Mouse (Mus musculus) liver, embryonic 14.5 days (tissue): ENCODE measurements around the gene Tmem108.

Experiments used
- CTCF ChIP-seq: IDR thresholded peaks from 2 replicates; pipeline ENCODE4 v1.5.1; 2016; ENCODE audit warnings: antibody characterized with exemption, low read depth, control low read depth
- EP300 ChIP-seq: IDR thresholded peaks from 2 replicates; pipeline ENCODE4 v1.6.1; 2016; ENCODE audit warnings: antibody characterized with exemption, low read depth

- TF ChIP-seq CTCF (no peak), EP300 (no peak)
Measured at GRCm38 (mm10) chr9:103789029-103789428, 27.4 kb upstream of the Tmem108 start.
